8 mouse cellular contexts compared by ENCODE assay signal in genomic region chr4:63403040-63403959, GRCm38 (mm10). TPM values are rescaled to one million over a fixed set of nuclear protein-coding genes. Genes with fewer than 3 reads are reported as not detected.
DNase-seq lines count a peak whose midpoint lies in the region; ATAC-seq and TF ChIP-seq lines count a peak whose summit lies in the region.

Akna (minus strand) TSS chr4:63403354.

- peak within 1 kb of the TSS; percentile 90 for H3K27ac ChIP-seq in hindbrain, embryonic 10.5 days
- peak within 1 kb of the TSS; percentile 94 for H3K27ac ChIP-seq in lung, postnatal 0 days (ENCODE audit: low read length)

- peak within 1 kb of the TSS; percentile 40 for H3K4me3 ChIP-seq in hindbrain, embryonic 10.5 days
- peak within 1 kb of the TSS; percentile 36 for H3K4me3 ChIP-seq in lung, postnatal 0 days (ENCODE audit: low read depth, low read length)

- DNase-seq in CD8-positive naive resting alpha-beta T cell, adult 2 months (ENCODE audit: low read depth in 2 of 2, low spot score in 2 of 2): peak; percentile 60 to 64
- peak; percentile 50 for DNase-seq in c-Kit-positive CD71-negative TER-119-negative erythroid progenitor cells, embryonic 14.5 days (ENCODE audit: low read depth)
- peak; percentile 33 to 68 for DNase-seq in frontal cortex, adult 2 months (ENCODE audit: extremely low spot score in 1 of 2, low spot score in 1 of 2)
- DNase-seq in hindbrain, embryonic 10.5 days (ENCODE audit: low spot score): peak; percentile 80
- peak; percentile 71 to 82 for DNase-seq in layer of hippocampus, postnatal 10 days (ENCODE audit: low spot score in 2 of 2)
- peak; percentile 98 for DNase-seq in lung, postnatal 0 days (ENCODE audit: low spot score)
- peak; percentile 77 for DNase-seq in ovary, postnatal 10 days (ENCODE audit: low spot score)
- peak; percentile 89 for DNase-seq in thymus, postnatal 14 days

- TF ChIP-seq EP300 in lung, postnatal 0 days (IDR thresholded peaks at IDR 0.05): 0 out of 2 replicates have a peak, but pooled peaks have one; percentile 29

- no peak for TF ChIP-seq CTCF in lung, postnatal 0 days (IDR thresholded peaks at IDR 0.05)

- 18% methylated on average over 17 of the region's 17 CpGs for WGBS in hindbrain, embryonic 10.5 days
- WGBS in lung, postnatal 0 days: 1% methylated on average over 17 of the region's 17 CpGs

- no peaks in the 10 kb centered on the region for H3K9me3 ChIP-seq in hindbrain, embryonic 10.5 days
- H3K9me3 ChIP-seq in lung, postnatal 0 days (ENCODE audit: low read length): no peaks in the 10 kb centered on the region

- ATAC-seq in lung, postnatal 0 days: peak; percentile 91

- H3K36me3 ChIP-seq in hindbrain, embryonic 10.5 days: 0 out of 2 replicates have a peak, but pooled peaks cover 4% of the 10 kb centered on the region
- no peaks in the 10 kb centered on the region for H3K36me3 ChIP-seq in lung, postnatal 0 days (ENCODE audit: insufficient read depth, low read length)

- H3K4me2 ChIP-seq in lung, postnatal 0 days (replicated peaks; ENCODE audit: low read depth, low read length): peak within 1 kb of the TSS; percentile 61

- H3K9ac ChIP-seq in lung, postnatal 0 days (replicated peaks; ENCODE audit: low read depth): peak within 1 kb of the TSS; percentile 37

- H3K4me1 ChIP-seq in hindbrain, embryonic 10.5 days (replicated peaks): peaks cover 72% of the 10 kb centered on the region
- H3K4me1 ChIP-seq in lung, postnatal 0 days (ENCODE audit: insufficient read depth, low read depth, low read length): peaks cover 20% of the 10 kb centered on the region

- H3K27me3 ChIP-seq in hindbrain, embryonic 10.5 days (ENCODE audit: insufficient read depth, poor library complexity, severe bottlenecking): no peaks in the 10 kb centered on the region
- H3K27me3 ChIP-seq in lung, postnatal 0 days (replicated peaks; ENCODE audit: insufficient read depth, low read length): no peaks in the 10 kb centered on the region

RNA-seq across cellular contexts. Expression of gene Akna, which starts in this region (rescaled TPM):
- polyA plus RNA-seq in frontal cortex, adult 2 months (2012; rRNA removed): 2.7 and 3.1 TPM in 2 replicates
- polyA plus RNA-seq in hindbrain, embryonic 10.5 days (2016; fragmentation: Nextera tagmentation; extraction: Ambion mirVana): 10.8 and 13.0 TPM in 2 replicates
- total RNA-seq in layer of hippocampus, postnatal 10 days (2021): 1 to 10 TPM; 4.0 to 5.0 TPM
- polyA plus RNA-seq in lung, postnatal 0 days (2015; fragmentation: Nextera tagmentation; extraction: Ambion mirVana): 5.7 and 6.4 TPM in 2 replicates

Comparison
In these comparisons a context has a peak if more than half of its experiments do, and no peak if none do; other contexts are left out.
1. Peak in every context shown above with its lines: DNase-seq, ATAC-seq, H3K4me3 ChIP-seq and H3K27ac ChIP-seq.